Mouse (Mus musculus) left cerebral cortex, adult 2 months (tissue): ENCODE measurements around the gene Rorb. TPM values are rescaled to one million over a fixed set of nuclear protein-coding genes. Genes with fewer than 3 reads are reported as not detected.

Source experiments
- DNase-seq, 2 experiments: peaks; one replicate each; pipeline ENCODE4 v3.0.0; 2021 to 2022; ENCODE audit warnings: low spot score in 2 of 2, mixed read lengths in 1 of 2; ENCODE audit errors: extremely low spot score in 1 of 2
- H3K27ac ChIP-seq: fragments of 200-600 bp; 2 replicates; pipeline ENCODE4 v1.8.1; 2022
- H3K4me3 ChIP-seq: fragments of 200-600 bp; 2 replicates; pipeline ENCODE4 v1.8.1; 2022
- CTCF ChIP-seq: fragments of 200-600 bp; IDR thresholded peaks from 2 replicates; pipeline ENCODE4 v1.8.1; 2022; ENCODE audit warnings: antibody characterized with exemption, mild to moderate bottlenecking, moderate library complexity
- intact Hi-C: fragments of 180-260 bp; cut with DNase I; formaldehyde crosslinking; loops from one replicate; pipeline ENCODE4 v1.15.1; 2025
- total RNA-seq, 2 experiments: library from RNA; stranded (reverse); gene quantifications; 2 replicates each; pipeline ENCODE4 v1.2.3; 2021

Rorb gene
- total RNA-seq, 2 experiments from 2014 or later: 53.6 to 55.1 TPM

DNA sequence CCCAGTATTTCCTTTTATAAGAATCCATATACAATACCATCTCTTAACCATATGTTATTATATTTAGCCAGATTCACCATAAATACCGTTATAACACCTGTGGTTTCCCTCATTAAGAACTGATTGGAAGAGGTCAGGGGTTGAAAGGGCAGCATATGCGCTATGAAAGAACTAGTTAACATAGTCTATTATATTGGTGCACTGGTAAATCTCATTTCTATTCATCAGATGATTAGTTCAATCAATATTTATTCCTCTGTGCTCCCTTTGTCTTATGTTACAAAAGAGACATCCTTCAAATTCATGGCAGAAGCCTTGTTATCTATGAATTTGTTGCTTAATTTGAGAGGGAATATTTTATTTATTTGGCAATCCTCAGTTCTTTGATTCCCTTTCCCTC lies 6.4 kb downstream of the Rorb start:
- intact Hi-C loops: no loop called here
- Histone ChIP-seq H3K27ac (peak overlapping the region; percentile 38; the same call in 1 of the 2 replicates), H3K4me3 (no peak overlapping the region; the same call in 1 of the 2 replicates)
- DNase-seq: no peak
- no peak for TF ChIP-seq CTCF

DNA sequence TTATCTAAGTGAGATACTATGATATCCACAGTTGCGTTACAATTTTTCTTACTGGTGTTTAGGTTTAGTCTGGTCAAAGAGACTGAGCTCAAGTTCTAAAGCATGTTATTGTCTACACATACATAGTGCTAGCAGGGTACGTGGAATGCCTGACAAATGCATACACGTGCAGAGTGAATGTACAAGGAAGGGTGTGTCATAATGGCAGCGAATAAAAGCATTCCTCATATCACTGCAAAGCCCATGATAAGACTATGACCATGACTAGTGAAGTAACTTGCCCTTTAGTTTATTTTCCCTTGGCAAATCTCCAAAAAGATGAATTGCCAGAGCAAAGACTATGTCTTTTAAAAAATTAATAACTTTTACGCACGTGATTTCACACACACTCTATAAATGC lies 13.8 kb downstream of the Rorb start:
- no peak for DNase-seq
- intact Hi-C loops: no loop called here
- Histone ChIP-seq H3K27ac (no peak overlapping the region), H3K4me3 (no peak overlapping the region)
- no peak for TF ChIP-seq CTCF

DNA sequence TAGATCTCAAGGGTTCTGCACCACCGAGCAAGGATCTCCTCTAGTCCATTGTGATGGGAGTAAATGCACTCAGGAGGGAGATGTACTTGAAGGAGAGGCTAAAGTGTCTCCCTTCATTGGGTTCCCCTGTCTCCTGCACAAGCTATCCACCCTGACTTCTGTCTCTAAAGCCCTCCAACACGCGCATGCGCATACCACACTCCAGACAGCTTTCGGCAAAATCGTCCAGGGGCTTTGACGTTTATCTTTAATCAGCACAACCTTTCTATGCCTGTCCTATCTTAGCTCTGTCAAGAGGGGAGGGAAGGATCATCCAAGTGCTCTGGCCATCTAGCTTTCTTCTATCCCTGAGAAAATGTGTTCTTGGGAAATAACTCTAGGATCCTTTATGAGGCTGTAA lies 21.6 kb downstream of the Rorb start:
- intact Hi-C loops: no loop called here
- TF ChIP-seq CTCF: no peak
- no peak overlapping the region for H3K27ac ChIP-seq
- DNase-seq: no peak
- H3K4me3 ChIP-seq: no peak overlapping the region

DNA sequence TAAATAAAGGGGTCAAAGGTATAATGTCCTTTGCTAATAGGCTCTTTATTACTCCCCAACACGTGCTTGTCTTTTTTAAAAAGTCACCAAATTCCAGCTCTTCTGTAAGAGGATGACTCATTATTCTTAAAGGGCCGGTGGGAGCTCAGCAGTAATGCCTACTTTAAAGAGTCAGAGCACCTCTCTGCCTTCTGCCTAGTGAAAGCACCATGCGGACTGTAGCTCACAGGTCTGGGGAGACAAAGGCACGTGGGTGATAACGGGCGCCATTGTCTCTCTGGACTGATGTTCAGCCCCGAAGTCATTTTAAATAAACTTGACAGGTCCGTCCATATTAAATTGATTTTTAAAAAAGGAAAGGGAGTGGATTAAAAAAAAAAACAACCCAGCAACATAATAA lies 33.1 kb downstream of the Rorb start:
- DNase-seq: no peak
- H3K27ac ChIP-seq: no peak overlapping the region
- TF ChIP-seq CTCF: no peak
- intact Hi-C loops: no loop called here
- no peak overlapping the region for H3K4me3 ChIP-seq

DNA sequence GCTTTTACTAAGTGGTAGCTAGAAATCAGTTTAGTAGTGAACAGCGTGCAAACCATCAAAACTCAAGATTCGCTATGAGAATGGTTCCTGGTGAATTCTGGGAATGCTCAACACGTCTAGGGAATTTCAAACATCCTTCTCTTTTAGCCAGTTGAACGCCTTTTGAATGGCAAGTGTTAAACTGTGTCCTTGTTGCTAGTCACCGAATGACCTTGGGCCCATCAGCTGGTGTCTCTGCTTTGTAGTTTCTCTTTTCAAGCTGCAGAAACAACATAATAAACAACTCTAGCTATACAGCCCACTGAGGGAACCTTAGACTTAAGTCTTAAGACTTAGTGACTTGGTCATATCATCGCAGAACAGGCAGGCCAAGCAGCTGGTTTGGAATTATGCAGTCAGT lies 36.2 kb downstream of the Rorb start:
- TF ChIP-seq CTCF: no peak
- H3K27ac ChIP-seq: no peak overlapping the region
- no peak overlapping the region for H3K4me3 ChIP-seq
- DNase-seq: no peak
- intact Hi-C loops: no loop called here

DNA sequence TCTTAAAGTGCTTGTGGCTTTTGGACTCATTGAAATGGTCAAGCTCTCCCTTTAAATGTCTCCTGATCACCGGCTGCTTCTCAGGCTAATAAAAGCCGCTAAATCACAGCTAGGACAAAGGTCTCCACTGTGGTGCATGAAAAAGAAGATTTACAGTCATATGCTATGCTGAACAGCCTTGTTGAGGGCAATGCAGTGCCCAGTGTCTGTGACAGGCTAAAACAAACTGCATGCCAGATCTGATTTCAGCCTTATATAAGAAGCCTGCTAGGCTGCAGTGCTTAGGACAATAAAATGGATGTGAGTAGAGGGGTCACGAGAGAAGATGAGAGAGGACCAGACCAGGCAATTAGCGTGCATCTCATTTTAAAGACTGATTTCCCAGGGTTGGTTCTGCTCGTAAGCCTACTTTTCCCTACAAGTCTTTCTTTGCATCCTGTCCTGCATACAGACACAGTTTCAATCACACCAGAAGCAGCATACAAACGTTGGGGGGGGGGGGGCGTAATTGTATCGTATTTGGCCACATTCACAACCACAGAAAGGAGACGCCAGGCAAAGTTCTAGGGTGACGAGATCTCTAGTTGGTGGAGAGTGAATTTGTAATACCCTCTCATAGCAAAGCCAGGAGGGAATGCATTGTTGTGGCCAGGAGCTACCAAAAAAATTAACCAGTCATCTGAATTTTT lies 52.1 kb downstream of the Rorb start:
- no peak for TF ChIP-seq CTCF
- H3K27ac ChIP-seq: peak overlapping the region; percentile 3; the same call in 1 of the 2 replicates
- intact Hi-C loops: no loop called here
- no peak overlapping the region for H3K4me3 ChIP-seq
- no peak for DNase-seq

DNA sequence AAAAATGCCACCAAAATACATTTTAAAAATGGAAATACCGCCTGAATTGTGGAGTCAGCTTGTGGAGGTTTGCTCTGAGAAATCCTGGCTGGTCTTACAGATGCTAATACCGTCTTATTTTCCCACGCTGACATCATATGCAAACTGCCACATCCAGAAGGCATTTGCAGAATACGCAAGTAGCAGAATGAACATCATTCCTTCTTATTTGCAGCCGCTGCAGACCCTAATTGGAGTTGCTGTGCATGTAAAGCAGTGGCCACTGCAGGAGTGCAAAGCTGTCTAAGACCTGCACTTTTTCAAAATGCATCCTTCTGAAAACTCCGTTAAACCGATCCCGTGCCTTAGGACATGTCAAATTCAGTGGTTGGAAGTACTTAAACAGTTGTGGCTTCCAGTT lies 52.8 kb downstream of the Rorb start:
- intact Hi-C loops: no loop called here
- TF ChIP-seq CTCF: no peak
- H3K27ac ChIP-seq: peak overlapping the region; percentile 18; the same call in 1 of the 2 replicates
- no peak overlapping the region for H3K4me3 ChIP-seq
- no peak for DNase-seq

DNA sequence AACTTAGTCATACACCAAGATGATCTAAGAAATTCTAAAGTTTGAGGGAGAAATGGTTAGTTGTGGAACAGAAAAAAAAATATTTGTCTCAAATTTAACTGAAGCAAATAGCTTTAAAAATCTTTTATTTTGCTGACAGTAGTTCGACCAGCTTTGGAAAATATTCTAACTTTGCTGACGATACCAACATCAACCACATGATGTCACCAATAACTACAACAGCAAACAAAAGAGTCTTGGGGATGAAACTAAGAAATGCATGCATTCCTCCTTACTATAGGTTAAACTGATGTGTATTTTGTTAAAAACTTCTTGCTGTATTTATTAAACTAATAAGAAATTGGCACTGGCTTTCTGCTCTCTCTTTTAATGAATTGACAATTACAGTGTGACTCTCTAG lies 67.9 kb downstream of the Rorb start:
- Histone ChIP-seq H3K27ac (no peak overlapping the region), H3K4me3 (no peak overlapping the region)
- DNase-seq: no peak
- TF ChIP-seq CTCF: peak; percentile 60
- intact Hi-C loops: loop anchor here (2.0 to 5.0 kb wide), 2 partner anchors 69 to 1302 kb away; partner anchors contain the start of gene Rorb

DNA sequence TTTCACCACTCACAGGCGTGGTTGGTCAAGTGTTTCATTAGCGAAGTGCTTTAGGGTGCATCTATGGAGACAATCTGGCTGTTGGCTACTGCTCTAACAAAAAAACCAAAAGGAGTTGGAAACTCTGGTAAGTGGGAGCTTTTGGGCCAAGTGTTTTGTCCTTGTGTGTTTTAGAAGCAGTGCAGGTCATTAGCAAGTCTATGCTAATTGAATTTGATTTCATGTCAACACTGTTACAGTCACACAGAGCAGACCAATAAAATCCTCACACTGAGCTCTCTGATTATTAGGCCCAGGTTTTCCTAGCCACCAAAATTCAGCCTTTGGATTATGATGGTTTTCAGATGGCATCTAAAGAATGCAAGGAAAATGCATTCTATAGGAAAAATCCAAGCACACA lies 70.2 kb downstream of the Rorb start:
- TF ChIP-seq CTCF: no peak
- intact Hi-C loops: loop anchor here (5.0 kb wide), 1 partner anchor 72 kb away; the partner anchor contains the start of gene Rorb
- DNase-seq: no peak
- no peak overlapping the region for H3K27ac ChIP-seq
- H3K4me3 ChIP-seq: no peak overlapping the region

DNA sequence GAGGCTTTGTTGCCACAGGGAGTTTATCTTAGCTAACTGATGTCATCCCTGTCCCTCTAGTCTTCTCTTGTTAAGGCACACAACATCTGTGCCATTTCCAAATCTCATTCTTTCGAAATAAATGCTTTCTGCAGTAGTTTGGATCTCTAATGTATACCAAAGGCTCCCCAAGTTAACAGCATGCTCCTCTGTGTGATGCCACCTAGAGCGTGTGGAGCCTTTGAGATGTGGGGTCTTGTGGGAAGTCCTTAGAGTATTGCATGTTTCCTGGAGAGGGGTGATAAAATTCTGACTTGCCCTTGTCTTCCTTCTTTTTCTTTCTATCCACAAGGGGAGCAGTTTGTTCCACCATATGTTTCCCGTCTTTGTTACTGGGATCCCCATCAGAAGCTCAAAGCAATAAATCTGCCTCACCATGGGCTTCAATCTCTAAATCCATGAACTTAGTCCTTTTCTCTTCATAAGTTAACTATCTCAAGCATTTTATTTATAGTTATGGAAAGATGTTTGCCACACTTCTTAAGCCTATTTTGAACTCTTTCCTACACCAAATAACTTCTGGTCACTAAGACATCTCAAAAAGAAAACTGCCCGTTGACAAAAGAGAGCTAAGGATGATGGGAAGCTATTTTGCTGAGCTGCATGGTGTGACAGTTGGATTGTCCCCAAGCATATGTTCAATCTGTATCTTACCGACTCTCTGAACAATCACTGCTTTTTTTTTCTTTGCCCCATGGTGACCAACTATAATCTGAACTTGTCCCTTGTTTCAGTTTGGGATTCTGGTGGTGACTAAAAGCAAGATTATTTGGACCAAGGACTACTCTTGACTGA lies 76.3 kb downstream of the Rorb start:
- TF ChIP-seq CTCF: no peak
- Histone ChIP-seq H3K27ac (no peak overlapping the region), H3K4me3 (no peak overlapping the region)
- DNase-seq: no peak
- intact Hi-C loops: no loop called here

DNA sequence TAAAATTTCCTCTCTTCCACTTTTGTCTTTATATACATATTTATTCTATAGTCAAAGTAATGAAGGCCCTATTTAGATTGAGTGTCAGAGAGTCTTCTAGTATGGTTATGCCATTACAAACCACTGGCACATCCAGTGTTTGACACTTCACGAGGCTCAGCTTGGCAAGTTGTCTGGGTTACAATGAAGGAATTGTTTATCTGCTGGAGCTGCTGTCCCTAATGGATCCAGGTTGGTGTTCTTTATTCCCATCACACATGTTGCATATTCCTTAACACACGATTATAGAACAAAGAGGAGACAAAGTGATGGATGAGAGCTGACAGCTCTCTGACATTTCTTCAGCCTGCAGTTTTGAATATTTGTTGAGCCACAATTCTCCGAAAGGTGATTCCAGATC lies 77.0 kb downstream of the Rorb start:
- H3K4me3 ChIP-seq: no peak overlapping the region
- TF ChIP-seq CTCF: no peak
- H3K27ac ChIP-seq: no peak overlapping the region
- intact Hi-C loops: no loop called here
- no peak for DNase-seq

DNA sequence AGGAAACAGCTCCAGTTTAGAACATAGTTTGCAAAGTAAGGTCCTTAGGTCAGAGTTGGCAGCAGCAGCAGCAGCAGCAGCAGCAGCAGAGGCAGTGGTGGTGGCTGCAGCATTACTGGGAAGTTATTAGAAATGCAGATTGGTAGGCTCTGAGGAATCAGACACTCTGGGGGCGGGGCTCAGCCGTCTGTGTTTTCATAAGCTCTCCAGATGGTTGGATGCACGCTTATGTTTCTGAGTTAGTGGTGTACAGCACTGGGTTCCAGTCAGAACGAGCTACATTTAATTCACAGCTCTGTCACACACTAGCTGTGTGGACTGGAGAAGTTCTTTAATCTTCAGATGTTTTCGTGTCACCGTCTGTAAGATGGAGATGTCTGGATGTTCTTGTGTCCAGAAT lies 105.9 kb downstream of the Rorb start:
- Histone ChIP-seq H3K4me3 (no peak overlapping the region), H3K27ac (no peak overlapping the region; the same call in 1 of the 2 replicates)
- intact Hi-C loops: no loop called here
- no peak for TF ChIP-seq CTCF
- peak; percentile 22 to 47 for DNase-seq
